Mouse (Mus musculus) heart, postnatal 25 days (tissue): ENCODE measurements at regions not wholly inside any gene's neighbourhood (a gene's known extent, or its start where the extent isn't known, plus 50 kb on each side); places are given as distances from the start of the nearest gene placed in this dataset.

Source experiments
- DNase-seq: peaks from one replicate; pipeline ENCODE4 v3.0.0; 2022; ENCODE audit warnings: low spot score
- intact Hi-C: fragments of 180-260 bp; cut with DNase I; formaldehyde crosslinking; loops from one replicate; pipeline ENCODE4 v1.15.1; 2025

DNA sequence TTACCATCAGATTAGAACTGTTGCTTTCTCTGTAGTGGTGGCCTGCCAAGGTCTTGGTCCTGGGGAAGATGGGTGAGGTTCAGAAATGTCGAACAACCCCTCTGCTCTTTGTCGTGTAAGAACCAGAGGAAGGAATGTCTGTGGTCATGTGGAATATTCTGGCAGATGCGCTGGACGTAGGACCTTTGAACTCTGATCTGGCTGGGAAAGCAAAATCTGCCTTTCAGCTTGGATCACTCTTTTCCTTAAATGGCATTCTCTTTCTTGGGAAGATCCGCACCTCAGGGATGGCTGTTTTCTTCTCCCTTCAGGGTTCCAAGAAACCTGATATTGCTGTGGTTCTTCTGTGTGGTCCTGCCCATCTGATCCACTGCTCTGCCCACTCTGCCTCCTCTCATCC is 155.8 kb upstream of the Jun start:
- intact Hi-C loops, result no loop called here
- no peak for DNase-seq

- no peak for DNase-seq
- intact Hi-C loops, result no loop called here
Observed at GRCm38 (mm10) chr4:95208827-95209226, 156.8 kb upstream of the Jun start.

GRCm38 (mm10) chr4:95209322-95210119 is 157.5 kb upstream of the Jun start:
- DNase-seq, result no peak
- intact Hi-C loops, result no loop called here

GRCm38 (mm10) chr4:95212561-95212960 is 160.5 kb upstream of the Jun start:
- intact Hi-C loops, result no loop called here
- no peak for DNase-seq

GRCm38 (mm10) chr4:95213026-95213425 is 161.0 kb upstream of the Jun start:
- DNase-seq, result no peak
- intact Hi-C loops, result no loop called here

DNA sequence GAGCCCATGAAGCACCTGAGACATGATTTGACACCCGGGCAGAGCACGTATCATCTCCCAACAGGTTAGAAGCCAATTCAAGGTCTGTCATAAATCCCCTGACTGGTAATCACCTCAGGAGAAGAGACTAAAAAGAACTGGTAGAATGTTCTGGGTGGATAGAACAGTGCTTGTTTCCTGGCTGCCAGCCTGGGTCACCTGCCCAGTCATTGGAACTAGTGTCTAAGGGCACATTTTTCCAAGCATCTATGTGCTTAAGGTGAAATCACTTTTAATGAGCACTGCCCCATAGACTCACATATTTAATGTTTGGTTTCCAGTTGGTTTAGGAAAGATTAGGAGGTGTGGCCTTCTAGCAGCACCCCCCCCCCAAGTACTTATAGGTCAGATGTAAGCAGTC is 162.0 kb upstream of the Jun start:
- intact Hi-C loops, result no loop called here
- no peak for DNase-seq

DNA sequence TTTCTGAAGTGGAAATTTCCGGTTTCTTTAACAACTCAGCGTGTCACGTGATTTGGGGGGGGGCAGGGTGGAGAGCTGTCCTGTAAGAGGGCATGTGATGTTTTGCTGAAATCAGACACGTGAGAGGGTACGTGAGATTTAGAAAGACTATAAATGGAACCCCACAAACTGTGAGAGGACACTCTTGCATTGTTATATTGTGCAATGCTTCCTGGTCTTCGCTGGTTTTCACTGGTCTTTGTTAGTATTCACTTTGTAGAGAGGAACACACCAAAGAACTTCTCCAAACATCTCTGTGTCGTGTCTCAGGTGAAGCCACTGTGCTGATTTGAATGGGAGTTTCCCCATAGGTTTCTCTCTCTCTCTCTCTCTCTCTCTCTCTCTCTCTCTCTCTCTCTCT is 163.2 kb upstream of the Jun start:
- intact Hi-C loops, result no loop called here
- no peak for DNase-seq

DNA sequence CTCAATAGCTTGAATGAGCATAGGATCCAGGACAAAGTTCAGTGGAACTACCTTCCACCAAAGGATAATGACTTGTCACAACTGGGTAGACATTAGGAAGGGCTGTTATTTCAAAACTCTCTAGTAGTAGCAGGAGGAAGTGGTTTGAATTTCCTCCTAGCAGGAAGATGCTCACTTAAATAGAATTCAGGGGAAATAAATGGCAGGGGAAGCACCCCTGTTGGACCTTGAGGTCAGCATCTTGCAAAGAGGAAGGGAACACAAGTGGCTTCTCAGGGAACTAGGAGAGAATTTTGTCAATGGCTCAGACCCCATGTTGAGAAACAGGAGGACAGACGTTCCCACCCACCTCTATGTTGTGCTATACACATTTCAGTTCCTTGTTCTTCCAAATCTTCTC is 178.4 kb upstream of the Jun start:
- intact Hi-C loops, result no loop called here
- no peak for DNase-seq

GRCm38 (mm10) chr4:95233034-95233433 is 181.0 kb upstream of the Jun start:
- intact Hi-C loops, result no loop called here
- DNase-seq, result no peak

DNA sequence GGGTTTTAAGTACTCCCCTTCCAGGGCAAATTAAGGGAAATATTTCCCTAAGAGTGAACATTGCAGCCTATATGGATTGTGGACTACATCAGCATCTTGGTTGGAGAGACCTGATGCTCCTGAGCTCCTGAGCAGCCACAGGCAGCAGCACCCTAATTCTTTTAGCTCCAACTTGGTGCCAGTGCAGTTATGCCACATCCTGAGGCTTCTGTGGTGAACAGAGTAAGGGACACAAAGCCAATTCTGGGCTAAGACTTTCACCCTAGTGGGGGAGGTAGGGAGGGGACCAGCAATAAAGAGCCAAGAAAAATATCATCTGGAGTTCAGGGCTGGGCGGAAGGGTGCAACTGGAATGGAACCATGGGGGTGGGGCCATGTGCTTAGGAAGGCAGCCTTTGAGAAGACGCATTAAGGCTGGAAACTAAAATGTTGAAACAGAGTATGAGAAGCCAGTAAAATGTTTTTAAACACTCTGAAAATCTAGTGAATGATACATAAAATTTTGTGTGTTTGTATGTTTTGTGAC is 182.1 kb upstream of the Jun start:
- DNase-seq, result peak; percentile 49
- intact Hi-C loops, result no loop called here

- intact Hi-C loops, result no loop called here
- no peak for DNase-seq
Observed at GRCm38 (mm10) chr4:95247977-95248376, 196.0 kb upstream of the Jun start.

GRCm38 (mm10) chr4:95249031-95249430 is 197.0 kb upstream of the Jun start:
- no peak for DNase-seq
- intact Hi-C loops, result no loop called here

DNA sequence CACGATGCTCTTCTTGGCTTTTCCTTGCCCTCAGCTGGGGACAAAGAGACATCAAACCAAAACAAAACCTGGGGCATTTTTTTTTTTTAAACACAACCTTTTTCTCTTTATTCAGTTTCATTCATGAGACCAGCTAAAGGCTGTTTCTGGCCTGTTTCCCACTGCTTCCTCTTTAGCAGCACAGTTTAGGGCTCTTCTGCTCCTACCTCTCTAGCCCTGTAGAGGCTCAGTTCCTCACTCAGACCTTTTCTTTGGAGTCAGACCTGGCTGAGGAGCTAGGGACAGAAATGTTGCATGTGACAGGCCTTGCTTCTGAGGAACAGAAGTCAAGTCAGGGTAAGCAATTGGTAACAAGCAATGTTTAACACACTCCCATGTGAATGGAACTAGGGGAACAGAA is 198.1 kb upstream of the Jun start:
- intact Hi-C loops, result no loop called here
- no peak for DNase-seq

- DNase-seq, result no peak
- intact Hi-C loops, result no loop called here
Observed at GRCm38 (mm10) chr4:95269766-95270165, 217.7 kb upstream of the Jun start.

DNA sequence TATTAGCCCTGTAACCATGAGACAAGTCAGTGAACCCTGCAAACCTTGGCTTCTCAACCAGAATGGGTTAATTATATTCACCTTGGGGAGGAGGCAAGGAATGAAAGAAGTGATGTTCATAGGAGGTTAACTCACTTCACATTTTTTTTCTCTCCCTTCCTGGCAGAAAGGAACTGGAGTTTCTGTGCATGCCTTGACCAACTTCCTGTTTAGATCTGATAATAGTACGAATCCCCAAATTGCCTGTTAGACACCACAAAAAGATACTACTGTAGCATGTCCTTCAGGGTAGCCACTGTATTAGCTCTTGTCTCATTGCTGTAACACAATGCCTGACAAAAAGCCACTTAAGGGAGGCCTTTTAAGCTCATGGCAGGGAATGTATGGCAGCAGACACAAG is 218.4 kb upstream of the Jun start:
- intact Hi-C loops, result no loop called here

DNA sequence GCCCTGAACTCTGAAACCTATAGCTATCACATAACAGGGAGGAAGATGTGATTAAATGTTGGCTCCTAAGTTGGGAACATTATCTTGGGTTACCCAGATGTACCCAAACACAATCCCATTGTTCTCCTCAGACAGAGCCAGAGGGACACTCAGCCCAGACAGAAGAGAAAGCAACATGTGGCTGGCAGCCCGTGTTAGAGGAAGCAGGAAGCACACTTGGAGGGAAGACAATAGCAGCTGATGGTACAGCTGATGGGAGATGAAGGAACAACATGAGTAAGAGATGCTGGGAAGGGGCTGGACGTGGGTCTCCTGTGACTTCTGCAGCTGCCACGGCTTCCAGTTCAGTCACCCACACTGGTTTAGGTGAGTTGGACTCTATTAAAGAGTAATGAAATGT is 224.2 kb upstream of the Jun start:
- intact Hi-C loops, result no loop called here
- no peak for DNase-seq

More for the DNA sequence above, 218.4 kb upstream of the Jun start:
- no peak for DNase-seq

- no peak for DNase-seq
- intact Hi-C loops, result no loop called here
Observed at GRCm38 (mm10) chr4:95277989-95278713, 226.1 kb upstream of the Jun start.

GRCm38 (mm10) chr4:95278714-95279095 is 226.7 kb upstream of the Jun start:
- DNase-seq, result no peak
- intact Hi-C loops, result no loop called here

- intact Hi-C loops, result no loop called here
- DNase-seq, result no peak
Observed at GRCm38 (mm10) chr4:95279200-95279599, 227.2 kb upstream of the Jun start.

GRCm38 (mm10) chr4:95282083-95282482 is 230.1 kb upstream of the Jun start:
- intact Hi-C loops, result loop anchor here (5.0 to 10.0 kb wide), 4 partner anchors 95 to 443 kb away; partner anchors contain the start of gene Jun
- no peak for DNase-seq

- intact Hi-C loops, result loop anchor here (5.0 to 10.0 kb wide), 4 partner anchors 94 to 441 kb away; partner anchors contain the start of gene Jun
Observed at GRCm38 (mm10) chr4:95283789-95284188, 231.8 kb upstream of the Jun start.

More at GRCm38 (mm10) chr4:95283789-95284188, 231.8 kb upstream of the Jun start:
- no peak for DNase-seq
